Mouse (Mus musculus) adrenal gland, adult 18-20 months (tissue): ENCODE data around the gene Igfbp7. TPM values are rescaled to one million over a fixed set of nuclear protein-coding genes. Genes with fewer than 3 reads are reported as not detected.

ENCODE experiments used
- DNase-seq, 2 experiments: peaks; one replicate each; pipeline ENCODE4 v3.0.0; 2021 to 2022; ENCODE audit warnings: low spot score in 2 of 2
- total RNA-seq, 2 experiments: library from RNA; stranded (reverse); gene quantifications; 1 replicate in 1 of 2; 2 replicates in 1 of 2; pipeline ENCODE4 v1.2.3; 2021

Igfbp7 gene
- total RNA-seq, 2 experiments from 2014 or later: 513 to 592 TPM

- no peak for DNase-seq
Observed at GRCm38 (mm10) chr5:77406371-77406871, 1.4 kb downstream of the Igfbp7 start.

- no peak for DNase-seq
Observed at GRCm38 (mm10) chr5:77405455-77406057, 2.3 kb downstream of the Igfbp7 start.

- no peak for DNase-seq
Observed at GRCm38 (mm10) chr5:77404941-77405340, 2.9 kb downstream of the Igfbp7 start.

- no peak for DNase-seq
Observed at GRCm38 (mm10) chr5:77402901-77403300, 4.9 kb downstream of the Igfbp7 start.

GRCm38 (mm10) chr5:77402137-77402536 is 5.7 kb downstream of the Igfbp7 start:
- DNase-seq: no peak

GRCm38 (mm10) chr5:77400823-77401222 is 7.0 kb downstream of the Igfbp7 start:
- no peak for DNase-seq

- DNase-seq: no peak
Observed at GRCm38 (mm10) chr5:77400151-77400550, 7.7 kb downstream of the Igfbp7 start.

GRCm38 (mm10) chr5:77399076-77399475 is 8.8 kb downstream of the Igfbp7 start:
- no peak for DNase-seq

GRCm38 (mm10) chr5:77398285-77399057 is 9.4 kb downstream of the Igfbp7 start:
- no peak for DNase-seq

GRCm38 (mm10) chr5:77393990-77394618 is 13.7 kb downstream of the Igfbp7 start:
- DNase-seq: no peak

GRCm38 (mm10) chr5:77393094-77393619 is 14.7 kb downstream of the Igfbp7 start:
- DNase-seq: no peak

GRCm38 (mm10) chr5:77390272-77390671 is 17.6 kb downstream of the Igfbp7 start:
- no peak for DNase-seq

- DNase-seq: no peak
Observed at GRCm38 (mm10) chr5:77388359-77388758, 19.5 kb downstream of the Igfbp7 start.

- DNase-seq: no peak
Observed at GRCm38 (mm10) chr5:77387414-77387704, 20.5 kb downstream of the Igfbp7 start.

- no peak for DNase-seq
Observed at GRCm38 (mm10) chr5:77386596-77387413, 21.0 kb downstream of the Igfbp7 start.

- DNase-seq: no peak
Observed at GRCm38 (mm10) chr5:77385900-77386595, 21.8 kb downstream of the Igfbp7 start.

GRCm38 (mm10) chr5:77385221-77385620 is 22.6 kb downstream of the Igfbp7 start:
- DNase-seq: no peak

GRCm38 (mm10) chr5:77384724-77385123 is 23.1 kb downstream of the Igfbp7 start:
- DNase-seq: no peak

GRCm38 (mm10) chr5:77383799-77384554 is 23.9 kb downstream of the Igfbp7 start:
- no peak for DNase-seq

- no peak for DNase-seq
Observed at GRCm38 (mm10) chr5:77381686-77382085, 26.2 kb downstream of the Igfbp7 start.
